Mouse (Mus musculus) mature B cell (primary cell): Measurements from ENCODE around the gene Olfr827.

Experiments used
- in situ Hi-C: fragments of 300-500 bp; cut with MboI; formaldehyde crosslinking; loops from 2 replicates; pipeline ENCODE4 v1.14.3; 2019

The Olfr827 gene

GRCm38 (mm10) chr10:130214303-130214702, at the start of gene Olfr827:
Gene Olfr827, minus strand, starts transcription at chr10:130214403.
- in situ Hi-C loops = no loop called here

- in situ Hi-C loops = no loop called here
Measured at GRCm38 (mm10) chr10:130263203-130263602, 49.0 kb upstream of the Olfr827 start.

GRCm38 (mm10) chr10:130259483-130259882, 45.3 kb upstream of the Olfr827 start:
- in situ Hi-C loops = no loop called here

GRCm38 (mm10) chr10:130244271-130244670, 30.1 kb upstream of the Olfr827 start:
- in situ Hi-C loops = no loop called here

- in situ Hi-C loops = no loop called here
Measured at GRCm38 (mm10) chr10:130238318-130239209, 24.4 kb upstream of the Olfr827 start.

GRCm38 (mm10) chr10:130234576-130234975, 20.4 kb upstream of the Olfr827 start:
- in situ Hi-C loops = no loop called here

- in situ Hi-C loops = no loop called here
Measured at GRCm38 (mm10) chr10:130232117-130232516, 17.9 kb upstream of the Olfr827 start.

- in situ Hi-C loops = loop anchor here (5.0 kb wide), 1 partner anchor 68 kb away; no protein-coding TSS in a partner anchor
Measured at GRCm38 (mm10) chr10:130229584-130229983, 15.4 kb upstream of the Olfr827 start.

- in situ Hi-C loops = loop anchor here (5.0 kb wide), 1 partner anchor 69 kb away; no protein-coding TSS in a partner anchor
Measured at GRCm38 (mm10) chr10:130228246-130228645, 14.0 kb upstream of the Olfr827 start.

- in situ Hi-C loops = loop anchor here (5.0 kb wide), 1 partner anchor 72 kb away; no protein-coding TSS in a partner anchor
Measured at GRCm38 (mm10) chr10:130225034-130225433, 10.8 kb upstream of the Olfr827 start.

- in situ Hi-C loops = no loop called here
Measured at GRCm38 (mm10) chr10:130184086-130184485, 30.1 kb downstream of the Olfr827 start, which contains the start of gene Olfr826. Gene Olfr826, minus strand, starts transcription at chr10:130184186.

- in situ Hi-C loops = no loop called here
Measured at GRCm38 (mm10) chr10:130166666-130167065, 47.5 kb downstream of the Olfr827 start, which contains the start of gene Olfr825. Gene Olfr825, minus strand, starts transcription at chr10:130166766.

- in situ Hi-C loops = no loop called here
Measured at GRCm38 (mm10) chr10:130165196-130165595, 49.0 kb downstream of the Olfr827 start.
